Mouse (Mus musculus) small intestine, adult 2 months (tissue): ENCODE measurements around the gene Cftr. TPM values are rescaled to one million over a fixed set of nuclear protein-coding genes. Genes with fewer than 3 reads are reported as not detected.
A peak's percentile ranks its signal among the peaks of the same experiment; 100 is the strongest.

ENCODE experiments used
- H3K27ac ChIP-seq: fragments of 200-500 bp; 2 replicates; pipeline ENCODE4 v1.5.1; 2012; ENCODE audit warnings: low read depth, low read length, control low read depth, inconsistent platforms; ENCODE audit not compliant: insufficient read depth
- H3K27me3 ChIP-seq: fragments of 200-500 bp; 2 replicates; pipeline ENCODE4 v1.6.1; 2012; ENCODE audit warnings: mild to moderate bottlenecking, moderate library complexity, low read length, inconsistent platforms; ENCODE audit not compliant: control insufficient read depth, insufficient read depth
- H3K36me3 ChIP-seq: fragments of 200-500 bp; 2 replicates; pipeline ENCODE4 v1.6.1; 2012; ENCODE audit warnings: mild to moderate bottlenecking, low read length, control low read depth, inconsistent platforms; ENCODE audit not compliant: control insufficient read depth, insufficient read depth
- H3K4me1 ChIP-seq: fragments of 200-500 bp; 2 replicates; pipeline ENCODE4 v1.6.1; 2012; ENCODE audit warnings: low read length, inconsistent platforms, mixed read lengths; ENCODE audit not compliant: control insufficient read depth, insufficient read depth, insufficient read length
- H3K4me3 ChIP-seq: fragments of 200-500 bp; 2 replicates; pipeline ENCODE4 v1.5.1; 2012; ENCODE audit warnings: low read depth, mild to moderate bottlenecking, control low read depth, inconsistent platforms, low read length, moderate library complexity
- CTCF ChIP-seq: fragments of 200-500 bp; IDR thresholded peaks from 2 replicates; pipeline ENCODE4 v1.5.1; 2012; ENCODE audit warnings: low read depth, mild to moderate bottlenecking, control low read depth, inconsistent platforms, low read length, moderate library complexity, mixed read lengths; ENCODE audit not compliant: insufficient replicate concordance, insufficient read length; ENCODE audit errors: extremely low read depth
- POLR2A ChIP-seq: fragments of 200-500 bp; IDR thresholded peaks from 2 replicates; pipeline ENCODE4 v1.6.1; 2012; ENCODE audit warnings: low read depth, mild to moderate bottlenecking, control low read depth, inconsistent platforms, low read length, moderate library complexity
- WGBS: fragments of 180-500 bp; shearing (Covaris S2); methylation state at CpG from one replicate; pipeline ENCODE4 v1.1.7; 2018; 5-methylcytosine and 5-hydroxymethylcytosine counted together
- polyA plus RNA-seq: library from polyadenylated mRNA; depleted of rRNA; stranded (reverse); fragments of >200 nt; gene quantifications from 2 replicates; pipeline ENCODE4 v1.2.3, GENCODE M21; 2012; rRNA removed

Gene Cftr
- polyA plus RNA-seq = 1.8 and 1.9 TPM in 2 replicates

- H3K4me3 ChIP-seq = peak within 1 kb of the TSS; percentile 68
- peaks cover 2% of the 10 kb centered on the region; the same call in 1 of the 2 replicates for H3K4me1 ChIP-seq
- peak within 1 kb of the TSS; percentile 54 for H3K27ac ChIP-seq
- 3% methylated on average over 45 of the region's 45 CpGs for WGBS
- no peaks in the 10 kb centered on the region for H3K36me3 ChIP-seq
- no peaks in the 10 kb centered on the region for H3K27me3 ChIP-seq
- TF ChIP-seq CTCF (no peak), POLR2A (0 out of 2 replicates have a peak, but pooled peaks have one; percentile 12)
Measured at GRCm38 (mm10) chr6:18170311-18170922, at the start of gene Cftr. Cftr (plus strand) TSS chr6:18170687.

DNA sequence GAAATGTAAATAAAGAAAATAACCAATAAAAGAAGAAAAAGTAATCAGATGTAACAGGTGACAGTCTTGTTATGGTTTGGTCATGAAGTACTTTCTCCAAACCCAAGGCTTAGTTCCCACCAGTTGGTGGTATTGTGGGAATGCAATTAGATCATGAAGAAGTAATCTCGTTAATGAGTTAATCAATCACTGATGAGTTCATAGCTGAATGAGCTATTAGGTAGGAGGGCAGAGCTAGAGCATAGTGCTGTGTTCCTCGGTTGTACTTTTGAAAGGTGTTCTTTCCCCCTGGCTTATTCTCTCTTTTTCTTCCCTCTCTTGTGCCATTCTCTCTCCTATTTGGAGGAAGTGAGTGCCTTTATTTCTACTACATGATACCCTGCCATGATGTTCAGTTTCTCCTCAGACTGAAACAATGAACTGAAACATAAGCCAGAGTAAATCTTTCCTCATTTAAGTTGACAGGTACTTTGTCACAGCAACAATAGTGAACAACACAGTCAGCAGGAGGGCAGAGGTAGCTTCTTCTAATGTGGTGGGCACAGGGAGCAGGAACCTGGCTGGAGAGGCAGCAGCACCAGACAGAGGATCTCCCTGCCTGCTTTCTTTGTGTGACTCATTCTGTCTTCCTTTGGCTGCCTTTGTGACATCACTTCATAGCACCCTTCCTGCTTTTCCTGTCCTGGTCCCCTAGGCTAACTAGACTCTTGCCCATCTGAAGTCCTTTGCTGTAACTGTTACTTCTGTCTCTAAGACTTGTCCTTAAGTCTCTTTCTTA is 43.1 kb upstream of the Cftr start:
- TF ChIP-seq CTCF (no peak), POLR2A (no peak)
- H3K4me1 ChIP-seq = no peaks in the 10 kb centered on the region
- no peak overlapping the region for H3K27ac ChIP-seq
- WGBS = 56% methylated on average over 2 of the region's 2 CpGs
- H3K27me3 ChIP-seq = no peaks in the 10 kb centered on the region
- no peaks in the 10 kb centered on the region for H3K36me3 ChIP-seq
- H3K4me3 ChIP-seq = no peak overlapping the region

GRCm38 (mm10) chr6:18128059-18128458 is 42.4 kb upstream of the Cftr start:
- WGBS = 66% methylated on average over 4 of the region's 4 CpGs
- H3K4me1 ChIP-seq = no peaks in the 10 kb centered on the region
- H3K27me3 ChIP-seq = no peaks in the 10 kb centered on the region
- TF ChIP-seq CTCF = no peak
- no peak for TF ChIP-seq POLR2A
- no peaks in the 10 kb centered on the region for H3K36me3 ChIP-seq
- no peak overlapping the region for H3K4me3 ChIP-seq
- H3K27ac ChIP-seq = no peak overlapping the region

DNA sequence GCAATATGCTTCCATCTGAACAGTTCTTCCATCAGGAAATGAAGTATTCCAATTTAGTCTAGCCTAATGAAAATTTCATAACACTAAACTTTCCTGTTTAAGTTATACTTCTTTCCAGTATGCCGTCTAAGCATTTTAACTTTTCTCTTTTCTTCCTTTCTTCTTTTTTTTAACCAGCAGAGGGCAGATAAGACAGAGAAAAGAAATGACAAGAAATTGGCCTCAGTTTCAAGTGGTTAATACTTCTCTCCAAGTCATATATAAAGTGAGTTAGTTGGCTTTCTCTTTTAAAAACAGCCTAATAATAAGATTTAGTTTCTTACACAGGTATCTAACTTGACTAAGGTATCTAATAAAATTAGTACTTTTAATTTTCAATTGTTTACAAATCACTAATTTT is 35.2 kb upstream of the Cftr start:
- no peaks in the 10 kb centered on the region for H3K4me1 ChIP-seq
- no peak overlapping the region for H3K4me3 ChIP-seq
- WGBS = 17% methylated on average over 1 of the region's 1 CpGs
- no peak overlapping the region for H3K27ac ChIP-seq
- H3K27me3 ChIP-seq = no peaks in the 10 kb centered on the region
- TF ChIP-seq CTCF = no peak
- no peak for TF ChIP-seq POLR2A
- no peaks in the 10 kb centered on the region for H3K36me3 ChIP-seq

- Histone ChIP-seq H3K36me3 (no peaks in the 10 kb centered on the region), H3K4me1 (0 out of 2 replicates have a peak, but pooled peaks cover 2% of the 10 kb centered on the region), H3K27me3 (no peaks in the 10 kb centered on the region), H3K27ac (no peak overlapping the region), H3K4me3 (no peak overlapping the region)
- TF ChIP-seq CTCF (no peak), POLR2A (no peak)
- WGBS = 12% methylated on average over 4 of the region's 4 CpGs
Measured at GRCm38 (mm10) chr6:18153031-18153430, 17.5 kb upstream of the Cftr start.

DNA sequence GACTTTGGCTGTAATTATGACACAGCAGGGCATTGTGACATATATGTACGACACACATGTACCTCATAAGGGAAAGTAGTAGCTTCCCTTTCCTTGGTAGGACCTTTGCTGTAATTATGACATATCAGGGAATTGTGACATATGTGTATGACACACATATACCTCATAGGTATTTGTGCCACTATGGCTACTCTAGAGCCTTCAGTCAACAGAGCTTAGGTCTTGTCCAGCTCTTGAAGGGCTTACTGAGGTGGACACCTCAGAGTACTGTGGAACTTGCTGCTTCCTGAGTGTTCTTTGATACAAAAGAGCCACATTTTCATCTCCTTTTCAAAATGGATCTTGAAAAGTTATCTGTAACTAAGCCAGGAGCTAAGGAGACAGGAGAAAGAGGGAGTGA is 869 bp upstream of the Cftr start:
- no peak for TF ChIP-seq CTCF
- TF ChIP-seq POLR2A = no peak
- H3K27me3 ChIP-seq = no peaks in the 10 kb centered on the region
- WGBS = 47% methylated on average over 1 of the region's 1 CpGs

GRCm38 (mm10) chr6:18171614-18172013 is 1.1 kb downstream of the Cftr start:
- H3K27ac ChIP-seq = peak overlapping the region; percentile 54
- H3K4me3 ChIP-seq = peak overlapping the region; percentile 63
- TF ChIP-seq POLR2A = no peak
- peak; percentile 58; the same call in 1 of the 2 replicates for TF ChIP-seq CTCF
- no peaks in the 10 kb centered on the region for H3K27me3 ChIP-seq
- H3K4me1 ChIP-seq = peaks cover 5% of the 10 kb centered on the region; the same call in 1 of the 2 replicates
- WGBS = 21% methylated on average over 8 of the region's 8 CpGs
- no peaks in the 10 kb centered on the region; the same call in 1 of the 2 replicates for H3K36me3 ChIP-seq

More for the DNA sequence above, 869 bp upstream of the Cftr start:
- H3K36me3 ChIP-seq = no peaks in the 10 kb centered on the region
- peaks cover 2% of the 10 kb centered on the region; the same call in 1 of the 2 replicates for H3K4me1 ChIP-seq
- no peak overlapping the region for H3K4me3 ChIP-seq
- H3K27ac ChIP-seq = 0 out of 2 replicates have a peak overlapping the region, but pooled peaks have one; percentile 44

DNA sequence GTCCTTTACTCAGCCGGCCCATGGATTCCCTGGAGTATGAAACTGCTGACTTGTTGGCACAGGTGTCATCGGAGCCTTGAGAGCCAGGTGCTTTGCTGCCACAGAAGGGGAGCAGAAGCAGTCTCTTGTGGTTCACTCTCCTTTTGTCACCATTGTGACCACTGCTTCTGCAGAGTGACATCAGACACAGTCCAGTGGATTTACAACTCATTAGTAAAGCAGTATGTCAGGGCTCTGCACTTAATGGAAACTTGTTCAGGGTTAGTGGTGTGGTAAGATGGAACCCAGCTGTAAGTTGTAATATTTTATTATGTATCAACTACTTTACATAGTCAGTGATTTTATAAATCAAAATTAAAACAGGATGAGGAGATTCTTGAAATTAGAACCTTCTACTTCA is 7.0 kb downstream of the Cftr start:
- Histone ChIP-seq H3K27me3 (no peaks in the 10 kb centered on the region), H3K36me3 (no peaks in the 10 kb centered on the region; the same call in 1 of the 2 replicates), H3K27ac (no peak overlapping the region), H3K4me1 (peaks cover 10% of the 10 kb centered on the region), H3K4me3 (no peak overlapping the region)
- 25% methylated on average over 2 of the region's 2 CpGs for WGBS
- TF ChIP-seq POLR2A (no peak), CTCF (no peak)
